Mouse (Mus musculus): ENCODE measurements around the gene Csrnp1.

- TF ChIP-seq CTCF (IDR thresholded peaks at IDR 0.05; ENCODE audit: low read depth, low read length), result no peak
- no peak for TF ChIP-seq POLR2A (IDR thresholded peaks at IDR 0.05; ENCODE audit: extremely low read depth, insufficient read depth, low read length)
Observed at GRCm38 (mm10) chr9:120009871-120010270, 25.4 kb upstream of the Csrnp1 start.

Data from liver, adult 2 months (tissue).